In genomic region chr8:114455953-114456352, GRCm38 (mm10) we compare ENCODE assay signal across 11 mouse cellular contexts. TPM values are rescaled to one million over a fixed set of nuclear protein-coding genes. Genes with fewer than 3 reads are reported as not detected.
DNase-seq lines count a peak whose midpoint lies in the region; ATAC-seq lines count a peak whose summit lies in the region.
"Had no signal": no experiment of that assay in that cellular context is flagged by ENCODE, and none has a peak within 500 bp of the region (broad histone marks: within the 10 kb centered on the region; RNA-seq: fewer than 3 reads in every experiment).

No protein-coding gene starts in this region.

- no peak overlapping the region for H3K4me3 ChIP-seq in forebrain, embryonic 10.5 days
- H3K4me3 ChIP-seq: forebrain, embryonic 12.5 days had no signal

- H3K9me3 ChIP-seq in forebrain, embryonic 10.5 days = no peaks in the 10 kb centered on the region
- H3K9me3 ChIP-seq: forebrain, embryonic 12.5 days had no signal

- intact Hi-C loops in gastrocnemius, postnatal 14 days (cut with DNase I; ENCODE audit: low total_unique reads) = no loop called here

- H3K27me3 ChIP-seq in forebrain, embryonic 10.5 days (ENCODE audit: poor library complexity, severe bottlenecking) = peaks cover 27% of the 10 kb centered on the region

- H3K36me3 ChIP-seq in forebrain, embryonic 10.5 days (replicated peaks) = no peaks in the 10 kb centered on the region
- H3K36me3 ChIP-seq: forebrain, embryonic 12.5 days had no signal

- no peak for ATAC-seq in erythroblast, adult 5-6 weeks (replicated peaks; ENCODE audit: low FRiP score, poor library complexity, severe bottlenecking)

- peaks cover 29% of the 10 kb centered on the region for H3K4me1 ChIP-seq in forebrain, embryonic 10.5 days

- no peak overlapping the region for H3K27ac ChIP-seq in forebrain, embryonic 10.5 days
- H3K27ac ChIP-seq: forebrain, embryonic 12.5 days had no signal

- peak; percentile 19 for DNase-seq in gastrocnemius, postnatal 25 days
- DNase-seq in gastrocnemius, postnatal 14 days = no peak
- peak; percentile 58 for DNase-seq in cerebellum, adult 9-11 months
- DNase-seq in heart, postnatal 4 days = peak; percentile 66
- DNase-seq in lung, postnatal 25 days (ENCODE audit: low spot score) = peak; percentile 66
- DNase-seq in neural tube, embryonic 10.5 days (ENCODE audit: extremely low spot score, low spot score) = no peak
- no peak for DNase-seq in forebrain, embryonic 10.5 days (ENCODE audit: extremely low spot score, low spot score)
- DNase-seq: retina, postnatal 1 day had no signal

- 83% methylated on average over 15 of the region's 15 CpGs for WGBS in forebrain, embryonic 10.5 days

RNA-seq across cellular contexts. Expression of gene Wwox, which starts 16.5 kb away (rescaled TPM):
- total RNA-seq in gastrocnemius, postnatal 25 days (2021) = 1 to 10 TPM; 5.3 to 8.7 TPM
- 1 to 10 TPM; 7.2 to 7.8 TPM for total RNA-seq in gastrocnemius, postnatal 14 days (2021)
- total RNA-seq in heart, postnatal 4 days (2021) = 10 to 100 TPM; 10.5 to 11.3 TPM
- total RNA-seq in erythroblast, adult 5-6 weeks (2015; ENCODE audit: low replicate concordance) = 1.7 and 4.6 TPM in 2 replicates
- 2.1 and 4.3 TPM in 2 replicates for total RNA-seq in erythroblast, adult 5-6 weeks (2017; ENCODE audit: low replicate concordance)
- 11.5 and 12.1 TPM in 2 replicates for polyA plus RNA-seq in forebrain, embryonic 10.5 days (2016; fragmentation: Nextera tagmentation; extraction: Ambion mirVana)

RNA-seq across cellular contexts. Expression of gene Clec3a, which starts 38.1 kb away (rescaled TPM):
- under 1 TPM; 0.51 TPM for total RNA-seq in gastrocnemius, postnatal 25 days (2021)
- total RNA-seq in gastrocnemius, postnatal 14 days (2021) = under 1 TPM in 1 of 2 experiments, not detected in 1; 0.71 TPM
- 1 to 10 TPM in 1 of 2 experiments, not detected in 1; 1.9 TPM for total RNA-seq in heart, postnatal 4 days (2021)
- not detected in 2 replicates for total RNA-seq in erythroblast, adult 5-6 weeks (2015; ENCODE audit: low replicate concordance)
- total RNA-seq in erythroblast, adult 5-6 weeks (2017; ENCODE audit: low replicate concordance) = not detected in 2 replicates
- polyA plus RNA-seq in forebrain, embryonic 10.5 days (2016; fragmentation: Nextera tagmentation; extraction: Ambion mirVana) = not detected in 2 replicates
- polyA plus RNA-seq: forebrain, embryonic 12.5 days; large intestine, adult 2 months had no signal

Comparison
In these comparisons a context has a peak if more than half of its experiments do, and no peak if none do; other contexts are left out.
1. DNase-seq: peak in gastrocnemius, postnatal 25 days (single experiment), cerebellum, adult 9-11 months (single experiment), heart, postnatal 4 days (single experiment) and lung, postnatal 25 days (single experiment); none in gastrocnemius, postnatal 14 days (single experiment), neural tube, embryonic 10.5 days (single experiment) and forebrain, embryonic 10.5 days (single experiment).